Comparison of ENCODE assay signal across 15 mouse cellular contexts in genomic region chr10:49456791-49457190, GRCm38 (mm10).
"Had no signal": no experiment of that assay in that cellular context is flagged by ENCODE, and none has a peak within 500 bp of the region (broad histone marks: within the 10 kb centered on the region; RNA-seq: fewer than 3 reads in every experiment).

No protein-coding gene starts in this region.

- H3K4me2 ChIP-seq: neural tube, embryonic 15.5 days; stomach, embryonic 15.5 days had no signal

- H3K36me3 ChIP-seq: neural tube, embryonic 15.5 days; stomach, embryonic 15.5 days had no signal

- H3K9ac ChIP-seq: neural tube, embryonic 15.5 days; stomach, embryonic 15.5 days had no signal

- H3K4me3 ChIP-seq: neural tube, embryonic 15.5 days; stomach, embryonic 15.5 days had no signal

- H3K27ac ChIP-seq: neural tube, embryonic 15.5 days; stomach, embryonic 15.5 days; stomach, postnatal 0 days had no signal

- H3K9me3 ChIP-seq: neural tube, embryonic 15.5 days; stomach, embryonic 15.5 days had no signal

- DNase-seq: retina, postnatal 1 day; right cerebral cortex, adult 18-20 months; right cerebral cortex, postnatal 14 days; right cerebral cortex, postnatal 25 days; right cerebral cortex, postnatal 4 days; spleen, adult 18-20 months; thymus, adult 18-20 months; thymus, adult 2 months; thymus, postnatal 14 days; thymus, postnatal 25 days; thymus, postnatal 36 days; thymus, postnatal 4 days had no signal

- H3K27me3 ChIP-seq: neural tube, embryonic 15.5 days; stomach, embryonic 15.5 days had no signal

- H3K4me1 ChIP-seq: neural tube, embryonic 15.5 days; stomach, embryonic 15.5 days had no signal
